Mouse (Mus musculus): ENCODE results near the gene Dcst1. TPM values are rescaled to one million over a fixed set of nuclear protein-coding genes. Genes with fewer than 3 reads are reported as not detected.

Dcst1 gene
- total RNA-seq, 1 experiment from 2014 or later = not detected

Other genes starting within 250 kb of the Dcst1 start
- not detected in 3 replicates for gene Pklr, start 229.1 kb downstream of the Dcst1 start, total RNA-seq (2017)
- gene Hcn3, start 205.1 kb downstream of the Dcst1 start, total RNA-seq (2017) = not detected in 3 replicates
- gene Clk2, start 200.5 kb downstream of the Dcst1 start, total RNA-seq (2017) = 81.2 to 140 TPM (median 118 TPM) in 3 replicates
- 23.2 to 55.0 TPM (median 23.6 TPM) in 3 replicates for gene Scamp3, start 187.8 kb downstream of the Dcst1 start, total RNA-seq (2017)
- 4.9 to 45.4 TPM (median 15.8 TPM) in 3 replicates for gene Fam189b, start 182.1 kb downstream of the Dcst1 start, total RNA-seq (2017)
- gene Gba, start 162.3 kb downstream of the Dcst1 start, total RNA-seq (2017) = 71.9 to 84.9 TPM (median 81.9 TPM) in 3 replicates
- 0.95 to 2.3 TPM (median 1.8 TPM) in 3 replicates for gene Thbs3, start 150.1 kb downstream of the Dcst1 start, total RNA-seq (2017)
- 42.5 to 61.0 TPM (median 58.7 TPM) in 3 replicates for gene Mtx1, start 138.2 kb downstream of the Dcst1 start, total RNA-seq (2017)
- gene Muc1, start 136.2 kb downstream of the Dcst1 start, total RNA-seq (2017) = 0.85 to 2.2 TPM (median 0.86 TPM) in 3 replicates
- 53.3 to 77.9 TPM (median 61.9 TPM) in 3 replicates for gene Krtcap2, start 119.3 kb downstream of the Dcst1 start, total RNA-seq (2017)
- 0.53 to 2.3 TPM in 2 of 3 replicates, not detected in the other for gene Trim46, start 118.9 kb downstream of the Dcst1 start, total RNA-seq (2017)
- 67.3 to 102 TPM (median 83.1 TPM) in 3 replicates for gene Dpm3, start 105.9 kb downstream of the Dcst1 start, total RNA-seq (2017)
- gene Slc50a1, start 94.7 kb downstream of the Dcst1 start, total RNA-seq (2017) = 58.3 to 94.6 TPM (median 67.9 TPM) in 3 replicates
- 0.38 to 0.39 TPM in 2 of 3 replicates, not detected in the other for gene Efna1, start 84.1 kb downstream of the Dcst1 start, total RNA-seq (2017)
- gene Efna3, start 42.3 kb downstream of the Dcst1 start, total RNA-seq (2017) = not detected in 3 replicates
- gene Efna4, start 27.2 kb downstream of the Dcst1 start, total RNA-seq (2017) = not detected in 3 replicates
- gene Adam15, start 15.3 kb downstream of the Dcst1 start, total RNA-seq (2017) = 23.1 to 49.7 TPM (median 33.0 TPM) in 3 replicates
- not detected in 3 replicates for gene Dcst2, start 3.3 kb downstream of the Dcst1 start, total RNA-seq (2017)
- 49.4 to 76.6 TPM (median 51.2 TPM) in 3 replicates for gene Zbtb7b, start 29.5 kb upstream of the Dcst1 start, total RNA-seq (2017)
- 1.4 TPM in 1 of 3 replicates, not detected in the others for gene Lenep, start 37.5 kb upstream of the Dcst1 start, total RNA-seq (2017)
- 16.5 to 22.8 TPM (median 22.4 TPM) in 3 replicates for gene Flad1, start 46.6 kb upstream of the Dcst1 start, total RNA-seq (2017)
- 7.5 to 10.2 TPM (median 8.1 TPM) in 3 replicates for gene Cks1b, start 53.1 kb upstream of the Dcst1 start, total RNA-seq (2017)
- 48.9 to 65.4 TPM (median 58.4 TPM) in 3 replicates for gene Shc1, start 53.2 kb upstream of the Dcst1 start, total RNA-seq (2017)
- gene Pygo2, start 65.0 kb upstream of the Dcst1 start, total RNA-seq (2017) = 11.0 to 18.5 TPM (median 17.6 TPM) in 3 replicates
- gene Pbxip1, start 71.5 kb upstream of the Dcst1 start, total RNA-seq (2017) = 149 to 190 TPM (median 158 TPM) in 3 replicates
- 18.0 to 23.5 TPM (median 21.0 TPM) in 3 replicates for gene Pmvk, start 89.3 kb upstream of the Dcst1 start, total RNA-seq (2017)
- not detected in 3 replicates for gene Kcnn3, start 154.9 kb upstream of the Dcst1 start, total RNA-seq (2017)